Mouse (Mus musculus): ENCODE data around the gene Terf2ip.
A peak's percentile ranks its signal among the peaks of the same experiment; 100 is the strongest.

The Terf2ip gene

DNA sequence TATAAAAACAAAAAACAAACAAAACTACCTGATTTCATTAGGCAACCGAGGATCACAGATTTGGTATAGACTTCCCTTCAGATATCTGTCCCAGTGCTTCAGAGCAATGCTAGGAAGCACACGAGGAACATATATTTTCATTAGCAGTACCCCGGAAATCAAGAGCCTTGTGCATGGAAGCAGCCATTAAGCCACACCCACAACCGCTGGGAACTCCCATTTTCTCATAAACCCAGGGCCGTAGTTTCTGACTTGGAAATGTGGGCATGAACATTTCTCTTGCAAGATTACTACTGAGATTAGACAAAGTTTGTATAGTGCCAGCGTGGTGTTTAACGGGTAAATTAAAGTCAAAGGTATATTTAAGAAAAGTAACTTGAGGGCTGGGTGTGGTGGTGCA, 1.6 kb upstream of the Terf2ip start:
- DNase-seq (ENCODE audit: inconsistent ontology term) = no peak

DNA sequence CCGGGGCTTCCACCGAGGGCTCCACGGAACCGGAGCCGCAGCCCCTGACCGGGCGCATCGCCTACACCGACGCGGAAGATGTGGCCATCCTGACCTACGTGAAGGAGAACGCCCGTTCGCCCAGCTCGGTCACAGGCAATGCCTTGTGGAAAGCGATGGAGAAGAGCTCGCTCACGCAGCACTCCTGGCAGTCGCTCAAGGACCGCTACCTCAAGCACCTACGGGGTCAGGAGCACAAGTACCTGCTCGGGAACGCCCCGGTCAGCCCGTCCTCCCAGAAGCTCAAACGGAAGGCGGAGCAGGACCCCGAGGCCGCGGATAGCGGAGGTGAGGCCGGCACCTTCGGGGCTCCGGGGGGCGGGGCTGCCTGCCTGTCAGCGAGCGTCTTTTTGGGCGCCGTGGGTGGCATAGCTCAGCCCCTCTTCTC, 631 bp downstream of the Terf2ip start:
- peak; percentile 47 for DNase-seq (ENCODE audit: inconsistent ontology term)

DNA sequence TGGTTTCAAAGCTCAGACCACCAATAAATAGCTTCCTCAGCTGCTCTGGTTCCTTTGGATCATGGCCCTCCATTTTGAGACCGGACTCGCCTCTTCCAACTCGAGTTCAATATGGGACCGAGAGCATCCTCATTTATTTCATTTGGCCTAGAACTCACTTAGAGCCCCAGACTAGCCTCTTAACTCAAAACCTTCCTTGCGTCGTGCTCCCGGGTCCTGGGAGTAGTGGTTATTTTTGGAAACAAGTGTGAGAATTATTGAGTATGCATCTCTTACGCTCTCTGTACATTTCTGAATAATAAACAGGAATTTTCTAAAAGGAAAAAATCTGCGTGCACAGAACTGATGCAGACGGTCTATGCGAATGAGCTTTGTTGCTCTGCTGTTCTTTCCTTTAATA, 3.7 kb downstream of the Terf2ip start, which contains the start of gene Gm6793:
Gene Gm6793, minus strand, starts transcription at position 101 of the 400 bp plus-strand sequence.
- DNase-seq (ENCODE audit: inconsistent ontology term) = no peak

DNA sequence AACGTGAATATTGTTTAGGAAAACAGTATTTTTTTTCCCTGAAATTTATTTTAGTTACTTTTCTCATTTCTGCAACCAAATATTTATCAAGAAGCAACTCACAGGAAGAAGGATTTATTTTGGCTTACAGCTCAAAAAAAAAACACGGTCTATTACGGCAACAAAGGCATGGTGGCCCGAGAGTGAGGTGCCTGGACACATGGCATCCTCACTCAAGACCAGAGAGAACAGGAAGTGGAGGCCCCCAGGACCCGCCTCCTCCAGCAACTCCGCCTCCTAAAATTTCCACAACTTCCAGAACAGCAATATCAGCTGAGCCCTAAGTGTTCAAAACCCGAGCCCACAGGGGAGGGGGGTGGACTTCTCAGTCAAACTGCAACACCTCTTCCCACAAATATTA, 18.3 kb downstream of the Terf2ip start:
- no peak for DNase-seq (ENCODE audit: inconsistent ontology term)

DNA sequence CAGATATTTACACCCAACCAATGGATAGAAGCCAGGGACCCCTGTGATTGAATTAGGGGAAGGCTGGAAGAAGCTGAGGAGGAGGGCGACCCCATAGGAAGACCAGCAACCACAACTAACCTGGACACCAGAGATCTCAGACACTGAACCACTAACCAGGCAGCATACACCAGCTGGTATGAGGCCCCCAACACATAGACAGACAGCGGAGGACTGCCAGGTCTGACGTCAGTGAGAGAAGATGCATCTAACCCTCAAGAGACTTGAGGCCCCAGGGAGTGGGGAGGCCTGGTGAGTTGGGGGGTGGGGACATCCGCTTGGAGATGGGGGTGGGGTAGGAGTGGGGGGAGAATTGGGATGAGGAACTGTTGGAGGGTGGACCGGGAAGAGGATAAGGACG, 19.5 kb downstream of the Terf2ip start:
- DNase-seq (ENCODE audit: inconsistent ontology term) = no peak

DNA sequence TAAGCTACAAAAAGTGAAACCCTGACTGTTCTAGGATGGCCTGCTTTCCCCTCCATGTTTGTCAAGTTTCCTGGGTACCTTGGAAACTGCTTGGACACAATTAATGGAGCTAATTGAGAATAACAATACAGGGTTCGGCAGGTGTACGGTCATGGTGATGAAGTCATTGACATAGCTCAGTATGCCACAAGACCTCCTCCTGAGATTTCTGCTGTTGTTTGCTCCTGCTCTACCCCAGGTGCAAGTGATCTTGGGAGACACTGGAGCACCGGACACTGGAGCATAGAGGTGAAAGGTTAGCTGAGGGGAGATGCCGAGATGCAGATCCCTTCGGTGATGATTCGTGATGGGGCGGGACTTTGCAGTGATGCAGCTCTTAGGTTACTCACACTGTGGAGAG, 21.9 kb downstream of the Terf2ip start:
- DNase-seq (ENCODE audit: inconsistent ontology term) = no peak

DNA sequence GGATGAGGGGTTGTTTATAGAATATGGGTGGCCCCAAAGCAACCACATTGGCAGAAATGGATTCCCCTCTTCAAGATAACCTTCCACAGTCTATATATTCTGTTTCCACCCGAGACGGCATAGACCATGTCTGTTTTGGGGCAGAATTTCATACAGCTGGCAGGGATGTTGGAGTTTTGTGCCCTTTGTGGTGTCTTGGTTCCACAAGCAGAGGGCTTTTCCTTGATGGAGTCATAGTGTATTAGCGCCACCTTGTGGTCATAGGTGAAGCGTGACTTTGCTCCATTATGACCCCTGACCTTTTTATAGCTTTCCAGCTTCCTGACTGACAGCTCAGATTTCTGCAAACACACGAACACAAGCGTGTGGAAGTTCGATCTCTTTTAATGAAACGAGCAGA, 23.4 kb downstream of the Terf2ip start:
- DNase-seq (ENCODE audit: inconsistent ontology term) = peak; percentile 58

DNA sequence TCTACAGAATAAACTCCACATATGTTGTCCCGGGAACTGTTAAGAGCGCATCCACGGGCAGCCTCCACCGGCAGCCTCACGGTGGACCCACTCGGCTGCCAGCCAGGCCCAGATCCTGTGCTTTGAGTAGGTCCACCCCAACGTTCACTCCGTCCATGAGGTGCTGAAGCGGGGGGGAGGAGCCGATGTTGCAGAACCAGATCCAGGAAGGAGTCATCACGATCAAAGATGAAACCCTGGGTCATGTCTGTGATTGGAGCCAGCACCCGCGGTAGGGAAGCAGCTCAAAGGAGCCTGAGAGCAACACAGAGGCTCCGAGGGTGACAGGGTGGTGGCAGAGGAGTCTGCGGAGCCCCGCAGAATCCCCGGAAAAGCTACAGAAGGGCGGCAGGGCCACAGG, 26.3 kb downstream of the Terf2ip start:
- no peak for DNase-seq (ENCODE audit: inconsistent ontology term)

DNA sequence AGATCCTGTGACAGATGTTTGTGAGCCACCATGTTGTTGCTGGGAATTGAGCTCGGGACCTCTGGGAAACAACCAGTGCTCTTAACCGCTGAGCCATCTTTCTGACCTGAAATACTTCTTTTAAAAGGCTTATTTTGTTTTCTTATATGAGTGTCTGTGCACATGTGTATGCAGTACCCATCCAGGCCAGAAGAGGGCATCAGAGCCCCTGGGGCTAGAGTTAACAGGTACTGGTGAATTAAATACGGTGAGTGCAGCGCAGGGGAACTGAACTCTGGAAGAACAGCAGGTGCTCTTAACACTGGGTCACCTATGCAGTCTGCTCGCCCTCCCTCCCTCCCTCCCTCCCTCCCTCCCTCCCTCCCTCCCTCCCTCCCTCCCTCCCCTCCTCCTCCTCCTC, 34.0 kb downstream of the Terf2ip start:
- no peak for DNase-seq (ENCODE audit: inconsistent ontology term)

DNA sequence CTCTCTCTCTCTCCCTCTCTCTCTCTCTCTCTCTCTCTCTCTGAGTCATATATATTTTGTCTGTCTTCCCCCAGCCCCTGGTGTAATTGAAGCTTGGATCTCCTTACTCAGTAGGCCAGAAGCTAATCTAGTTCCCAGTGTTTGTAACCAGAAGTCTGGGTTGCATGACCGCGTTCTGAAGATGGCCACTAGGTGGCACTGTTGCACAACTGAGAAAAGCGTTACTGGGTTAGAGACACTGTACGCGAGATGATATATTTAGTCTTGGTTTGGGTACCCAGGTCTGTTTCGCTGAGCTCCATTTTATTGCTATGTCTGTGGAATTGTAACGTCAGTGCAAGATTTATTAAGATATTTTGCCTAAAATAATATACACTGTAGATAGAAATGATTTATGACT, 34.7 kb downstream of the Terf2ip start:
- peak; percentile 64 for DNase-seq (ENCODE audit: inconsistent ontology term)

DNA sequence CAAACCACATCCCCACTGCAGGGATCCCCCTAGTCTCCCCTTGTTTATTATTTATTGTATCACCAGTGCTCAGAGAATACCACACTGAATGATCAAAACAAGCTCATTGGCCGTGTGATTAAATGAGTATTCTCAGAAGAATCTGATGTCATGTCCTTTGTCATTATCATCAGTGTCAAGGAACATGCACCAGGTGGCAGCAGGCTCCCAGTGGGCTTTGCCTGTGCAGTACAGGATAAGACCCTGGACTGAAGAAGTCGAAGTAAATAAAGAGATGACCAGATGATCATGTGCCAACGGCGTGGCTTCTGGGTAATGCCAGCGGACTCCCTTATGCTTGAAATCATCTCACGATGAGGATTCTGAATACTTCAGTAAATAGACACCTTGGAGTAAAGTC, 37.1 kb downstream of the Terf2ip start:
- no peak for DNase-seq (ENCODE audit: inconsistent ontology term)

DNA sequence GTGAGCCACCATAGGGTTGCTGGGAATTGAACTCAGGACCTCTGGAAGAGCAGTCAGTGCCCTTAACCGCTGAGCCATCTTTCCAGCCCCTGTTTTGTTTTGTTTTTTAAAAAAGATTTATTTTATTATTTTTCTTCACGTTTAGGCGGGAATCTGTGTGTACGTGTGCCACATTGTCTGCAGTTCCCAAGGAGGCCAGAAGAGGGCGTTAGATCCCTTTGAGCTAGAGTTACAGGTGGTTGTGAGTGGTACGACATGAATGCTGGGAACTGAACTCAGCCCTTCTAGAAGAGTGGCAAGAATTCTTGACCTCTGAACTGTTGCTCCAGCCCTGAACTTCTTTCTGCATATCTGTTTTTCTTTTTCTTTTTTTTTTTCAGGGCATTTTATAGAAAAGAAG, 38.8 kb downstream of the Terf2ip start:
- no peak for DNase-seq (ENCODE audit: inconsistent ontology term)

DNA sequence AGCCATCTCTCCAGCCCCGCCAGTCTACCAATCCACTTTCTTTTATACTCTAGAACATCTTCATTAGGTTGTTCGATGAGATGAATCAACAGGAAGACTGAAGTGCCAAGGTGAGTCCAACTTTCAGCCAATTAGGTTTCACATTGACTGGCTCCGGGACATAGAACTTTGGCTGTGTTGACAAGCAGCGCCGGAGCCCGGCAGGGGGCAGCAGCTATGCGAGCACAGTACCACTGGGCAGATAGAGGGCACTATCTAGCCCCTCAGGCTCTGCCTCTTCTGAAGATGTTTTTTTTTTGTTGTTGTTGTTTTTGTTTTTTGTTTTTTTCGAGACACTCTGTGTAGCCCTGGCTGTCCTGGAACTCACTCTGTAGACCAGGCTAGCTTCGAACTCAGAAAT, 40.3 kb downstream of the Terf2ip start:
- no peak for DNase-seq (ENCODE audit: inconsistent ontology term)

DNA sequence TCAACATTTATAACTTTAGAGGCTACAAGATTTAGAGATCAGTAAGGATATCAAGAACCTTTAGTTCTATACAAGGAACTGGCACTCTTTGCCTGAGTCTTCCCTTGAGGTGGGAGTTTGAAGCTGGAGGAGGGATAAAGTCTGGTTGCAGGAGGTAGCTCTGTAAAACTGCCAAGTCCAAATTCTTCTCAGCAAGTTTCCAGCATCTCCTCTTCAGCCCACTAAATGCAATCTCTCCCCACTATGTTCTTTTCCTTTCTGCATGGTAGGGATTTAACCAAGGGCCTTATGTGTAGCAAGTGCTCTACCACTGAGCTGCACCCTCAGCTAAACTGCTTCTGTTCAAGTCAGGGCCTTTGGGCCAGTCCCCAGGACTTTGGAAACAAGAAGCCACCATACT, 43.3 kb downstream of the Terf2ip start:
- no peak for DNase-seq (ENCODE audit: inconsistent ontology term)

DNA sequence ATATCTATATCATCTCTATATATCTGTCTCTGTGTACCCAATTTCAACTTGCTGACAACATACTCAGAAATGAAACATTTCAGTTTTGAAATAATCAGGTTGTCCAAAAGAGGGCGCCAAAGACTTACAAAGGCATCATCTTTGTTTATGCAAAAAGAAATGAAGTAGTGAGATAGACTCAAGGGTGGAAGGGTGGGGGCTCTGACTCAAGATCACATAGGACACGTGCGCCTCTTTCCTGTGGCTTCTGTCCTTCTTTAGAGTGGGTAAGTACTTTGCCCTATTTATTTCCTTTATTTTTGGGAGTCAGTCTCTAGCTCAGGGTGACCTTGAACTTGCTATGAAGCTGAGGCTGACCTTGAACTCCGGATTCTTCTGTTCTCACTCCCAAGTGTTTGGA, 50.2 kb downstream of the Terf2ip start:
- DNase-seq (ENCODE audit: inconsistent ontology term) = peak; percentile 33
